Mouse (Mus musculus): ENCODE results near the gene Armc2.
"Not testable (repeated sequence)": the region's sequence is repeated elsewhere in the genome, so short reads cannot be mapped to it uniquely, and the experiment has no call there.

Gene Armc2

GRCm38 (mm10) chr10:41959808-41960207 lies 58.4 kb downstream of the Armc2 start:
- no peak for DNase-seq

- DNase-seq = no peak
These were observed 59.5 kb downstream of the Armc2 start for GRCm38 (mm10) chr10:41958677-41959274.

GRCm38 (mm10) chr10:41957421-41958225 lies 60.6 kb downstream of the Armc2 start:
- no peak for DNase-seq

- no peak for DNase-seq
These were observed 64.7 kb downstream of the Armc2 start for GRCm38 (mm10) chr10:41953528-41953864.

GRCm38 (mm10) chr10:41952850-41953527 lies 65.3 kb downstream of the Armc2 start:
- DNase-seq = no peak

- not testable (repeated sequence) for DNase-seq
These were observed 65.9 kb downstream of the Armc2 start for GRCm38 (mm10) chr10:41952354-41952753.

GRCm38 (mm10) chr10:41939090-41939489 lies 79.2 kb downstream of the Armc2 start:
- no peak for DNase-seq

- no peak for DNase-seq
These were observed 81.1 kb downstream of the Armc2 start for GRCm38 (mm10) chr10:41937176-41937575.

GRCm38 (mm10) chr10:41936100-41936499 lies 82.1 kb downstream of the Armc2 start:
- DNase-seq = peak in 1 of 2 experiments; percentile 34

- DNase-seq = no peak
These were observed 82.8 kb downstream of the Armc2 start for GRCm38 (mm10) chr10:41935476-41935829.

GRCm38 (mm10) chr10:41934633-41935475 lies 83.4 kb downstream of the Armc2 start:
- DNase-seq = peak; percentile 95 to 96

GRCm38 (mm10) chr10:41933536-41933935 lies 84.7 kb downstream of the Armc2 start:
- peak; percentile 75 to 82 for DNase-seq

GRCm38 (mm10) chr10:41932943-41933342 lies 85.3 kb downstream of the Armc2 start:
- DNase-seq = peak in 1 of 2 experiments; percentile 34

GRCm38 (mm10) chr10:41931962-41932361 lies 86.3 kb downstream of the Armc2 start:
- peak; percentile 80 to 86 for DNase-seq

GRCm38 (mm10) chr10:41930966-41931365 lies 87.3 kb downstream of the Armc2 start:
- peak; percentile 17 to 33 for DNase-seq

- peak in 1 of 2 experiments; percentile 29 for DNase-seq
These were observed 91.5 kb downstream of the Armc2 start for GRCm38 (mm10) chr10:41926726-41927125.

GRCm38 (mm10) chr10:41912290-41912994 lies 105.8 kb downstream of the Armc2 start:
- DNase-seq = no peak

GRCm38 (mm10) chr10:41908899-41909298 lies 109.3 kb downstream of the Armc2 start:
- DNase-seq = no peak

- DNase-seq = no peak
These were observed 110.3 kb downstream of the Armc2 start for GRCm38 (mm10) chr10:41907950-41908349.

- no peak for DNase-seq
These were observed 110.8 kb downstream of the Armc2 start for GRCm38 (mm10) chr10:41907473-41907872.

- DNase-seq = peak; percentile 83 to 89
These were observed 116.4 kb downstream of the Armc2 start for GRCm38 (mm10) chr10:41901864-41902263.

- DNase-seq = no peak
These were observed 116.8 kb downstream of the Armc2 start for GRCm38 (mm10) chr10:41901456-41901855.

All from cerebellum, postnatal 25 days (tissue).